Mouse (Mus musculus): ENCODE data around the gene Rgs7bp.
A peak's percentile ranks its signal among the peaks of the same experiment; 100 is the strongest.

Rgs7bp gene

DNA sequence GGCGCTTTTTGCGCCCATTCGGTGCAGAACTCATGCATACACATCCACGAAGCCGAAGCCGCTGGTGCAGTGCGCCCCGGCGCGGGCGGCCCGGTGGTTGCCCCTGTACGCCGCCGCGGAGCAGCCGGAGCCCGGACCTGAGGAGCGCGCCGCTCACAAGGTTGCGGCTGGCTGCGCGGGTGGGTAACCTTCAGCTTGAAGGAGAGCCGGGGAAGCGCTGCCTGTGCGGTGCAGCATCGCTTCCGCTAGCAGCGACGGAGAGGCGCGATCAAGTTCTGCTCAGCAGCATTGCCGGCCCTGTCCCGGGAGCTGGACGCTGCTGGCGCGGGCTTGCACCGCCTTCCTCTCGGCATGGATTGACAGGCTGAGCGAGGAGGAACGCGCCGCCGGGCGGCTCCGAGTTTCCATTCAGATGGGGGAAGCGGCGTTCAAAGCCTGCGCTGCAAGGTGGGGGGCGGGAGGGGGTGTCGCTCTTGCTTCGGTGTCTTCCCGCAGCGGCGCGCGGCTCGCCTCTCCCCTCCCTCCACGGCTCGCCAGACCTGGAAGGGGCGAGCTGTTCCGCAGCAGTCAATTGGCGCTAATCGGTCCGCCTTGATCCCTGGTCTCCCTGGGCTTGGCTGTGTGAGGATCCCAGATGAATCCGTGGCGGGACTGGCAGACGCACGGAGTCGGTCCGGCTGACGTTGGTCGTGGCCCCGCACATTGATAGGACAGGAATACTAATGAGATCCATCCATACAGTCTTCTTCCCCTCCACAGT lies at the start of gene Rgs7bp:
TSS of gene Rgs7bp (minus strand) at position 750 of the 760 bp plus-strand sequence.
- DNase-seq (ENCODE audit: low read depth, low spot score), result peak; percentile 87

DNA sequence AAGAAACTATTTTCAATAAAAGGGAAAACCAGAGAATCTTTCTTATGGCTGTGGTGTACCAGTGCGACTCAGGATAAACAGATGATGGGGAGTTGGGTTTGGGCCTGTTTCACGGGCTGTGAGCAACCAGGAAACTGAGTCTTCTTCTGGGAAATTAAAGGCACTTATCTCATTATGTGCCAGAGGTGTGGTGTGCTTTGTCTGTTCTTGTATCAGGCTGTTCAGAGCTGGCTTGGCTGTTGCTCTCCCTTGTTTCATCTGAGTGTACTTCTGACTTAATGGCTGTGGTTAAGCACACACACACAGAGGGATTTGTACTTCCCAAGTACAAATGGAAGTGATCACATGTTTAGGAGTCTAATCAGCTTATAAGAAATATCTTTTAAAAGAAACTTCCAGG lies 49.7 kb upstream of the Rgs7bp start:
- no peak for DNase-seq (ENCODE audit: low read depth, low spot score)

DNA sequence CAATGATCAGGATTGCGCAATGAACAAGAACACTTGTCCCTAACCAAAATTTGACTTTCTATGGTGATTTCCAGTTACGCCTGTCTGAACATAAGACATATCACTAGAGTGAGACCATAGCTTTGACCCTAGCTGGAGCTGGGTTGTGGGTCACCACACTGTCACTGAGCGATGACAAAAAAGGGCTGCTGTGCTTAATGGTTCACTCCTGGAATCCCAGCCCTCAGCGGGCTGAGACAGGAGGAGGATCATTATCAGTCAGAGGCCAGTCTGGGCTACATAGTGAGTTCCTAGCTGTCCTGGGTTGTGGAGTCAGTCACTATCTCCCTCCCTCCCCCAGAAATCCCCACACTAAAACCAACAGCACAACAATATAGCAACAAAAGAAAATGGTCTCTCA lies 46.0 kb upstream of the Rgs7bp start:
- DNase-seq (ENCODE audit: low read depth, low spot score), result no peak

DNA sequence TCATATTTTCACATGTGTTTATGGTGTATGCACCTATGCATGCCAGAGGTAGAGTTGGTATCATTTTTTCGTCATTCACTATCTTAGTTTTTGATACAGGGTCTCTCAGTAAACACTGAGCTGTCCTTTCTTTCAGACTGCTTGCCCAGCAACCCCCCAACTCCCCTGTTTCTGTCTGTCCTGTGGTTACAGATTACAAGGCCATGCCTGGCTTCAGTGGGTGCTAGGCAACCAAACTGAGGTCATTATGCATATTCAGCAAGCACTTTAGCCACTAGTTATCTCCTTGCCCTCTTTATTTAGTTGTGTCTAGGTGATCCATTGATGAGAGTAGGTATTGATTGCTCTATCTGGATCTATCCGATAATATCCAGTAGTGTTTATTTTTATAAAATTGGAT lies 41.6 kb upstream of the Rgs7bp start:
- DNase-seq (ENCODE audit: low read depth, low spot score), result no peak

DNA sequence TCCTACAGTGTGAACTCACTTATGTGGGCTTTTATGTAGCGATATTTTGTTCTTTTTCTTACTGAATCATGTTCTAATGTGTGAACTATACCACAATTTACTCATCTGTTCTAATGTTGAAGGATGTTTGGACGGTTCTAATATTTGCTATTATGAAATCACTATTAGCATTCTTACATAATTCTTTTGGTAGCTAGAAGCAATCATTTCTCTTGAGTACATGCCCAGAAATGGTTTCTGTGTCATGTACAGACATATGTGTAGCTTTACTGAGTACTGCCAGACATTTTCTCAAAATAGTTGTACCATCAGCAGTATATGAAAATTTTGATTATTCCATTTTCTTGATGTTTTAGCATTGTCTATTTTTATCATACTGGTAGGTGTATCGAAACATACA lies 34.5 kb upstream of the Rgs7bp start:
- DNase-seq (ENCODE audit: low read depth, low spot score), result no peak

DNA sequence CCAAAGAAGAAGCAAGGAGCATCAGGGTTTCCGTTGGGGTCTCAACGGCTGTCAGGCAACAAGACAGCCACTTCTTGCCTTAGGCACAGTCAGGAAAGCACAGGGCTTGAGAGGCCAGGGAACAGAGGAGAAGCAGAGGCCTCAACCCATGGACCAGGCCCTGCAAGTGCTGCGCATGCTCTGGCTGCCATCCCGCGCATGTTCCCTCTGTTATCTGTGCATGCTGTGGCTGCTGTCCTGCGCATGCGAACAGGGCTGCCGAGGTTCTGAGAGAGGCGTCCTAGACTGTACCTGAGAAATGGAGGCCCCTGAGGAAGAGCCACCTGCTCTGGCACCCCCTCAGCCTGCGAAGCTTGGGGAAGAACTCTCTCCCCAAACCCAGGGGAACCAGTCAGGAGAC lies 27.1 kb upstream of the Rgs7bp start, which contains the start of gene 4933425L06Rik:
TSS of gene 4933425L06Rik (plus strand) at position 261 of the 400 bp plus-strand sequence.
- no peak for DNase-seq (ENCODE audit: low read depth, low spot score)

DNA sequence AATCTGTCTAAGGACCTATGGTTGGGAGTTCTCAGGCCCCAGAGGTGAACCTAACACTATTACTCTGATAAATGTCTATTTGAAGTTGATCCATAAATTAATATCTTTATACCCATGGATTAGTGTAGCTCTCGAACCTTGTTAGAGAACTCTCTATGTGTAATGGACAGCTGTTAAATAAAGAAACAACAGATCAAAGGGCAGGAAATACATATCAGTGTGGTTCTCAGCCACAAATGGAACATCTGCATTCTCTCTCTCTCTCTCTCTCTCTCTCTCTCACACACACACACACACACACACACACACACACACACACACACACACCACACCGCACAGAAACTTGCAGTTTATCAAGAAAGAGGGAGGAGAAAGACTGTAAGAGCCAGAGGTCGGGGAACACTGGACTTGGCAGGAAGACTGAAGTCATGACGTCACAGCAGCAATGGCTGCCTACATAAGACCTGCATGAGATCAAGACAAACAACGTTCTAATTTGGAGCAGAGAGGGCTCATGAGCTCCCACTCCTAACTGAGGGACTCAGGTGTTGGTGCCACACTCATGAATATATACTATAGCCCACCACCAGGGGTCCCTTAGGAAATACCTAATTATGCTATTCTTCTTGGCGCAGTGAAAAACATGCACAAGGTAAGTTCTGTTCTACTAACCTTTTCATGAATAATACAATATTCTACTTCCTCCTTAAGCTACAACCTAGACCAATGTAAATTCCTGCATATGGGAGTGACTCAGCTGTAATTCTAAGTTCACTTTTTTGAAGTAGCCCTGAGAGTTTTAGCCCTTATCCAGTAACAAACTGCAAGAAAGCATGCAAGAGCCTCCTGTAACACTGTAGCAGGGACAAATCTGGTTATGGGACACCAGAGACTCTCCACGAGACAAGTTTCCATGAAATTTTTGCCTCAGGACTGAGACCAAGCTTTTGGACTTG lies 12.4 kb upstream of the Rgs7bp start:
- no peak for DNase-seq (ENCODE audit: low read depth, low spot score)

DNA sequence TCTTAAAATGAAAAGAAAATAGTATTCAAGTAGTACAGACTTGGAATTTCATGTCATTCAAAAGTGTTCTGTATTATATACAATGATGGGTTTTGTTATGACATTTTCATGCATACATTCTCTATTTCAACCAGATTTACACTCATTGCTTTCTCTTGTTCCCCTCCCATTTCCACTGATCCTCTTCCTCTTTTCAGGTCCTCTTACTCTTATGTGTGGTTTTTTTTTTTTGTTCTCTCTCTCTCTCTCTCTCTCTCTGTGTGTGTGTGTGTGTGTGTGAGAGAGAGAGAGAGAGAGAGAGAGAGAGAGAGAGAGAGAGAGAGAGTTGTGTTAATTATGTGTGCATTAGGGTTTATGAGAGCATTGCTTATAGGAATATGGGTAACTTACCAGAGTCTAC lies 11.4 kb upstream of the Rgs7bp start:
- no peak for DNase-seq (ENCODE audit: low read depth, low spot score)

DNA sequence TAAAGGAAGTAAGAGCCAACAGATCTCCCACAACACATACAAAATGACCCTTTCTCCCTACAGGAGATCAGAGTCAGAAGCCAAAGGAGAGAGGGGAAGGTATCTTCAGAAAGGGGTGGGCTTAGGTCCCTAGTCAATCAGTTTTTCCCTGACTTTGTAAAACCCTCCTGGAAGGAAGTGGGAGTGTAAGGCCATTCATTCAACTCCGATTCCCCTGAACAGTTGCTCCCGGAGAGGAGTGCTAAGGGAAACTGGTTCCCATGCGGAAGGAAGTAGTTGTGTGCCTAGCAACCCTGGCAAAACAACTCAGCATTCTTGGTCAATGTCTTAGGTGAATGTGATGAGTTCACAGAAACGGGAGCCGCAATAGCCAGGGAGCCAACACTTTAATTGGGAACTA lies 644 bp upstream of the Rgs7bp start:
- no peak for DNase-seq (ENCODE audit: low read depth, low spot score)

DNA sequence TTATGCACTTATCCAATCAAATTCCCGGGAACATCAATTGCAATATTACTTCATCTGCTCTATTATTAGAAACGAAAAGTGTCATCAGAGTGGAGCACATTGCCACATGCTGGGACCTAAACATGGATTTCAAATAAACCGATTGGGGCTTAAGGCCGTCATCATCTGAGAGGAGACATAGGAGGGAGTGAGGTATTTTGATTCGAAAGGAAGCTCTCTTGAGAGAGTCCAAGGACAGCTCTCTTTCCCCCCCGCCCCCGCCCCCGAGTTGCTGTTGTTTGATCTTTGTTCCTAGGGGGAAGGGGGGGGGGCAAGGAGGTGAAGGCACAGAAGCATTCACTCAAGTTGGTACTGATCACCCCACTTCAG lies 195 bp upstream of the Rgs7bp start:
- DNase-seq (ENCODE audit: low read depth, low spot score), result no peak

DNA sequence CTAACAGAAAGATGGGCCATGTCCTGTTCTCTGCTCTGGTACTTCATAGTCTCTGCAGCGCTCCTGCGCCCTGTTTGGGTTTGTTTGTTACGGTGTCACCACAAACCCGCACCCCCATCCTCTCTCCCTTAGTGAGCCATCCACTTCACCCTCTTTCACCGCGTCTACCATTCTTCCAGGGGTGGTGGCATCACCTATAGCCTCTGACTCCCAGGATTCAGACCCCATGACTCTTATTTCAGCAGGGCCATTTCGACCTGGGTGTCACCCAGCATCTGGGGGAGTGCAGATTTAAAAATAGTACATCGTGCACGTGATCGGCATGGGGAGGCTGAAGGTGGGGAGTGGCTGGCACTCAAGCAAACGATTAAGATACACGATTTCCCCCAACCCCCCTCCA lies 1.1 kb downstream of the Rgs7bp start:
- no peak for DNase-seq (ENCODE audit: low read depth, low spot score)

DNA sequence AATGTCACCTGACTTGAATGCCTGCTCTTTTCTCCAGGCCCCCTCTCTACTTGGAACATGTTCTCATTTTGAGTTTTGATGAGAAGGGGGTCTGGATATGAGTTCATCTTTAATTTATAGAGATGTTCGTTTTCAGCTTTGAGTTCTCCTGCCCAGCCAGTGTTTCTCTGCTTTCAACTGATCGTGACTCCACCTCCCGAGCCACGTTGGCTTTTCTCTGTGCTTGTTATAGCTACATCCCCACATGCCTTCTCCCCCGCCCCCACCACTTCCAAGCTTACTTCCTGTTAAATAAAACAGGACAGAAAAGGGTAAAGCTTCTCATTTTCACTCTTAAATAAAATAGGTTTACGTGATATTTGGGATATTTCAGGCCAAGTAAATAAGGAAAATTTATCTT lies 3.3 kb downstream of the Rgs7bp start:
- DNase-seq (ENCODE audit: low read depth, low spot score), result no peak

DNA sequence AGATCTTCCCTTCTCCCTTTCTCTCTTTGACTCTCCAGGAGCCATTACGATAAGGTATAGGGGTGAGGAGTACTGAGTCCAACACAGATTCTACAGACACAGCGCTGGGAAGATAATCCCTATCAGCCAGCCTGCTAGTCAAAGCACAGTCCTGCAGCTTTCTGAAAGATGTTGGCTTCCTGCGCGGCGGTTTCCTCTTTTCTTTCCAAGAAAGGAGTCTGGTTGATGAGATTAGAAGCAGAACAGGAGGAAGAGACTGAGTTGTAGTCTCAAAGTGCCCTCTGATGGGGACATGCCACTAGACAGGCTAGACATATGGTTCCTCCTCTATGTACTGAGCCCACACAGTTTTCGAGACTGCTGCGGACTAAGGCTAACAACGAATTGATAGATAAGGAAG lies 6.1 kb downstream of the Rgs7bp start:
- no peak for DNase-seq (ENCODE audit: low read depth, low spot score)

DNA sequence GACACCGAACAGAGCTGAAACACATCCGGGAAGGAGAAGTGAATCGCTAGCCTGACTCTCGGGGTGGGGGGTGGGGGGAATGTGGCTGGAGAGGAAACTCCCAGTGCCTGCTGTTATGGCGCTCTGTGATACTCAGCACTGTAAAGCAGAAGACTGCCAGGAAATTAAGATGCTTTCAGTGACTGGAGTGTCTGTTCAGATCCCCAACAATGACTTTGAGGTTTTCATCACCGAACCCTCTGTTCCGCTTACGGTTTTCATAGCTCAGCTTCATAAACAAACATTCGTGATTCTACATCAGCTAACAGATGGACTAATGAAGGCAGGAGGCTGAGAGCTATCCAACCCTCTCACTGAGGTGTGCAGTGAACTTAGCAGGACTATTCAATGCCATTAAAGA lies 7.4 kb downstream of the Rgs7bp start:
- DNase-seq (ENCODE audit: low read depth, low spot score), result no peak

DNA sequence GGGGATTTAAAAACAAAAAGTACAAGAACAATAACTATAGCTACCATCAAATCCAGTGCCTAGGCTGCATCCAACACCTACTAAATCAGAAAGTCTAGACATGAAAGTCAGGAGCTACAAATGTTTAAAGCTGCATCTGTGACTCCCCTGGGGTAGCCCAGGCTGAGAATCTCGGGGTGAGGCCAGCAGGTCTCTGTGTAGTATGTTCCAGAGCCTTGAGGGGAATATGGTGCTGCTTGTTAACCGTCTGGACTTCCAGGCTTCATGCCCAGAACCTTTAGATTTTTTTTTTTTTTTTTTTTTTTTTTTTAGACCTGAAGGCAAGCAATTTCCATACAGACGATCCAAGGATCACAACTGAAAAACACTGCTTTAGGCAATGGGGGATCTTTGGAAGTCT lies 10.8 kb downstream of the Rgs7bp start:
- no peak for DNase-seq (ENCODE audit: low read depth, low spot score)

DNA sequence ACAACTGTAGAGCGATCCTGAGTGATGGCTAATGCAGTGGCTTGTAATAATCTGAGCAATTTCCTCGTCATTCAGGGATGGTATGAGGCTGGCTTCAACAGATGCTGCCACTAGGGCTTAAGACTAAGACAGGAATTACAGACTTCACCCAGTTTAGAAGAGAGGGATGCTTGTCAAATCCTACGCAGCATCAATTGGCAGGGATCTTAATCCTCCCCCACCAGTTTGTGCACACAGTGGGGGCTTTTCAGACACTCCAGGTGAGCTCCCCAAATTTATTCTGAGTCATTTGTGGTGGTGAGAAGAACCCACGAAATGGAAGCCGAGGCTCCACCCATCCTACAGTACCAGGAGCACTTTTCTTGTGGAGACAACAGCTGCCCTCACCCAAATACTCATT lies 16.4 kb downstream of the Rgs7bp start:
- DNase-seq (ENCODE audit: low read depth, low spot score), result no peak

DNA sequence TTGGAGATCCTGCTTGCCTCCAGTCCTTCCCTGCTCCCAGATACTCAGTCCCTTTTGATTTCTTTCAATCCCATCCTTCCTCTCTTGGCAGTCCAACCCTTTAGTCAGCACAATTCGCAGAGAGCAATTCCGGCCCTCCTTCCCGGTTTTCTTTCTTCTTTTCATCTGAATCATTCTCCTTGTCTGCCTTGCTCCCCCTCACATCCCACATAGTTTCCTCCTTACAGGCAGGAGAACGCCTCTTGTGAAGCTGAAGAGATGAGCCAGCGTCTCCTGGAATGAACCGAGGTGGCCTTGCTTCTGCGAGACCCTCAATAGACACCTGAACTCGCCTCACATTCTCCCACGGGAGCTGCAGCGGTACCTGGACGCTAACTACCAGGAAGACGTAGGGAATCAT lies 16.9 kb downstream of the Rgs7bp start:
- DNase-seq (ENCODE audit: low read depth, low spot score), result peak; percentile 77

DNA sequence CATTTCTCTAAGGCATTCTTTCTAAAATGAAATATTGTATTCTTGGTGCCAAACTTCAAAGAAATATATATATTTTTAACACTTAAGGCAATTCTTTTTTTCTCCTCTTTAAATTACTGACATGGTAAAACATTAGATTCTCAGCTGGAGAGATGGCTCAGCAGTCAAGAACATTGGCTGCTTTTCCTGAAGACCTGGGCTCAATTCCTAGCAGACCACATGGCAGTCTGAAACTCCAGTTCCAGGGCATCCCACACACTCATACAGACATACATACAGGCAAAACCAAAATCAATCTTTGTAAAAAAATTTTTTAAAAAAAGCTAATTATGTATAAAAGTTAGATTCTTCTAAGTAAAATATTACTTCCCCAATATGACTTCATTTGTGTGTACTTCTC lies 22.8 kb downstream of the Rgs7bp start:
- DNase-seq (ENCODE audit: low read depth, low spot score), result no peak

DNA sequence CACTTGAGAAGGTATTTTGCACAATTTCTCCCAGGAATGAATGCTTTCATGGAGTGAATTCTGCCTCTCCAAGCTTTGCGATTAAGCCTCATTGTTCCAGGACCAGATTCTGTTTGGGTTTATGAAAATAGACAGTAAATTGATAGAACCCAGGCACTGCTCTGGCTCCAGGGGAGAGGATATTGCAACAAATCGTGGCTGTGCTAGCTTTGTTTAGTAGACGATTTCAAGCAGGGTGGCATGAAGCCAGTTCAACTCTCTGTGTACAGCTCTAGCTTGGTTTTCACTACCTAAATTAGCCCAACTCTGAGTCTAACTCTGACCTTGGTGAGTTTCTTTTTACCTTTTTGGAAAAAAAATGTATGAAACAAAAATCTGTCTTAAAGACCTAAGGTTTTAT lies 26.5 kb downstream of the Rgs7bp start:
- DNase-seq (ENCODE audit: low read depth, low spot score), result no peak

DNA sequence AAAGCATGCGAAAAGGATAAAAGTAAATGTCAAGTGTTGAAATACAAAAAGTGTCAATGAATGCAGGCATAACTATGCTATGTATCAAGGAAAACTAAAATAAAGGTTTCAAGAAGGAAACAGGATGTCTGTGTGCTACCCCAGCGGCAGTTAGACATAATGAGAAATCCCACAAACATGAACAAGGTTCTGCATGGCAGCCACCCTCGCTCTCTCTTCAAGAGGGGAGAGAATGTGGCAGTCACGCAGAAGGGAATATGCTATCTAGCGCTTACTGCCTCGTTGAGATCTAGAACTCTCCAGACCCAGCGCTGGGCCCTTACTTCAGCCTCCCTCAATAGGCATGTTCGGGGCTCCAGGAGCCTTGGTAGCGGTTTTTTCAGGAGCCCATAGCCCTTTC lies 38.2 kb downstream of the Rgs7bp start:
- DNase-seq (ENCODE audit: low read depth, low spot score), result no peak

DNA sequence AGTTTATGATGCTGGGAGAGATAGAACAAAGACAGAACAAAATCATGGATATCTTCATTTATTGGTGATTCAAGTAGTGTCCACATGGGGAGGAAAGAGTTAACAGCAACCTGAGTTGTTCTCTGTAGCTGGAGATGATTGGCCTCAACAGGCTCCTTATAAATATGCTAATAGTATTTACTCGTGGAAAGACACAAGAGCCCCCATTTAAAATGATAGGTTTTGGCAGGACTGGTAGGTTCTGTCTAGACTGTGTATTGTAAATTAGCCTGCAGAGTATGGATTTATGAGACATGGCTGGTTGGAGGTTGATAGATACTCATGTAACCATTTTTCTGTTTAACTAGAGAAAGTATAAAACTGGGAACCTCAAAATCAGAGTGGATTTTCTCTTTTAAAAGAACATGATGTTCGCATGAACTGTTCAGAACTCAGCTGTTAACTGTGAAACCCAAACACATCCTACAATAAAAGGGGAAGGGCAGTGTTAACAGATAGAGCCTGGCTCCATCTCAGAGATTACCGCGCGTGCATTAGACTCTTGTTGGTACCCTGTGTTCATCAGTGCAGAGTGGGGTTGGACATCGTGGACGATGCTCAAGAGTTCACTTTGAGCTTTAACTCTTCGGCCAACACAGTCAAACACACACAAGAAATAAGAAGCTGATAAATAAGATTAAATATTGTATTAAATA lies 38.9 kb downstream of the Rgs7bp start:
- DNase-seq (ENCODE audit: low read depth, low spot score), result no peak

DNA sequence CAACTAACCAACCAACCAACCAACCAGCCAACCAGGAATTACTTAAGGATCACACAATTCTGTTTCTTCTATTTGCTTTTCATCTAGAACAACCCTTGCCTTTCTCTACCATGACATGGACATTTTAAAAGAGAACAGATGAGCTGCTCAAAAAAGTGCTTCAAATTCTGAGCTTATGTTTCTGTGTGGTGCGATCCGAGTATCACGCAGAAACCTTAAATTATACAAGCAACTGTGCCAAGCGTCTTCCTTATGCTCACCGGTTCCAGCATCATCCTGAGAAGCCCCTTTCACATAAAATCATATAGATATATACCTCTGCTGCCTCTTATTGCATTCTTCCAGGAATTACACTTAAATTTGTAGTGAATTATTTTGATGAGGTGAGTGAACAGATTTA lies 43.4 kb downstream of the Rgs7bp start:
- DNase-seq (ENCODE audit: low read depth, low spot score), result no peak
